Mouse (Mus musculus): ENCODE results near the gene Guca2a.
"Not testable (repeated sequence)": the region's sequence is repeated elsewhere in the genome, so short reads cannot be mapped to it uniquely, and the experiment has no call there.

Guca2a gene

DNA sequence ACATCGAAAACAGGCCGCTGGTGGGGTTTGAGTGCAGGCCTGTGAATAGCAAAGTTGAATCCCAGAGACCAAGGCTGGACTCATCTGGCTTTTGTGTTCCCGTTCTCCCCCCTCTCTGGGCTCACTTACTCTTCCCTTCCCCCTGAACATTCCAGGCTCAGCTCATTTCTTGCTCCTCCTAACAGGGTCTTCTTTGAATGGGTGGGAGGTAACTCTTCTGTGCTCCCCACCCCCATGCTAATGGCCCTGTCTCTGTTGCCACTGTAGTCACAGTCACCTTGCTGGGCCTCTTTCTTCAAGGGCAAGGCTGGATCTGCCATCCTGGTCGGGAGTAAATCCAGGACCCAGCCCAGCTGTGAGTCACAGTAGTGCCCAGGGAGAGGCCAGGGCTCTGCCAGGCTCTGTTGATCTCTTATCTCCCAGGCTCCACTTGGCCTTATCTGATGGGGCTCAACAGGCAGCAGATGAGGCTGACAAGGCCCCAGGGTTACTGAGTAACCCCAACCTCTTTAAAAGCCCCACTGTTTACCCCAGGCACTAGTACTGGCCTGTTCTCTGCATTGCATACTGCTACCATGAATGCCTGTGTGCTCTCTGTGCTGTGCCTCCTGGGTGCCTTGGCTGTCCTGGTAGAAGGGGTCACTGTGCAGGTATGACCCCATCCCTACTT is at the start of gene Guca2a:
Gene Guca2a (plus strand): TSS at position 529 of the 670 bp plus-strand sequence.
- peak; percentile 17 for DNase-seq (ENCODE audit: low read depth)

DNA sequence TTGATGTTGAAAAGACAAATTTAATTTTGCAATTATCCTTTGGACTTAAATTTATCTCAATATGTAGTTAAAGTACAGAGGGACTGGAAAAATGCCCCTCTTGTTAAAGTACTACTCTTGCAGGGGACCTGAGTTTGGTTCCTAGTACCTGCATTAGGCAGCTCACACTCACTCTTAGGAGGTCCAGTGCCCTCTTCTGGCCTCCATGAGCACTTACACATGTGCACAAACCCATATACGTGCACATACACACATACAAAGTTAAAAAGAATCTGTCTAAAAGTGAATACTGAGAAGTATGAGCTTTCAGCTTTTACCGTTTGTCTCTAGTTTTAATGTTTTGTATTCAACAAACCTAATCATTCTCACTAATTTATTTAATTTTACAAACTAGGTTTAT is 49.5 kb upstream of the Guca2a start:
- peak; percentile 17 for DNase-seq (ENCODE audit: low read depth)

DNA sequence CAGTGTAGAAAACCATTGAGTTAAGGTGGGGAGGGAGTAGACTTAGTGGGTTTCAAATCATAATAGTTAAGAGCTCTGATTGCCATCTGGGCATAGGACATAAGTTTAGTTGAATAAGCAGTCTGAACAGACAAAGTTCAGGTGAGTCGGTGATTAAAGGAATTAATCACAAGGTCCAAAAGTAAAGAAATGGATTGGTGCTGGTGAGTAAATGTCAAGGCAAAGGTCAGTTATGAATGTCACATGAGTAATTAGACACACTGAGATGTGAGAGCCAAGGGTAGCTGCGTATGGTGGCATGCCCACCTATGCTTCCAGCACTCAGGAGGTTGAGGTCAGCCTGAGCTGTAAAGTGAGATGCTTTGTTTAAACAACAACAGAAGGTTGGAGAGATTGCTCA is 48.1 kb upstream of the Guca2a start:
- no peak for DNase-seq (ENCODE audit: low read depth)

DNA sequence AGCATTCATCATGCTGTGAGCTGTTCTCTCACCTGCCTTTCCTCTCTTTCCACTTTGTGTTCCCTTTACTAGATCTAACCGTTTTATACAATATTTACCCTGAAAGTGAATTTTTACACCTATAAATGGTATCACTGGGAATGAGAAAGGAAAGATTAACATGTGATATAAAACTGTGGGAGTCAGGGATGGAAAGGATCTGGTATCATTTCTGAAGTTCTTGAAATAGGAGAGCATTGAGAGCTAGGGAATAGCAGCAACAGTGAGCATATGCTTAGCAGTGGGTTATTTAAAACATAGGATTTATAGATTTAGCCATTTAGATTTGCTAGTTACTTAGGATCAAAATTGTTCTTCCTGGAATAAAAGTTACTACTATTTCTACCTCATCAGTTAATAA is 47.5 kb upstream of the Guca2a start:
- DNase-seq (ENCODE audit: low read depth): no peak

DNA sequence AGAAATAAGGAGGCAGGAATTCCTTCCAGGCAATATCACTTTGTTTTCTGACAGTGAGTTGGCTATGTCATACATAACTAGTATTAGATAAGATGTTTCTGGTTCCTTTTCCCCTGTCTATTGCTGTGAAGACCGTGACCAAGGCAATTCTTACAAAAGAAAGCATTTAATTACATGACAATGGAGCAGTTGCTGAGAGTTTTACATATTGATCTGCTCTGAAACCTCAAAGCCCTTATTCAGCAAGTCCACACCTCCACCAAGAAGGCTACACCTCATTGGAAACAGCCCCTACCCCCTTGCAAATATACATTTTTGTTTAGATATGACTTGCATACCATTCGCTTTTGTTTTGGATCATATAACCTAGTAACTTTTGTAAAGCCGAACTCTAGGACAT is 45.0 kb upstream of the Guca2a start:
- no peak for DNase-seq (ENCODE audit: low read depth)

DNA sequence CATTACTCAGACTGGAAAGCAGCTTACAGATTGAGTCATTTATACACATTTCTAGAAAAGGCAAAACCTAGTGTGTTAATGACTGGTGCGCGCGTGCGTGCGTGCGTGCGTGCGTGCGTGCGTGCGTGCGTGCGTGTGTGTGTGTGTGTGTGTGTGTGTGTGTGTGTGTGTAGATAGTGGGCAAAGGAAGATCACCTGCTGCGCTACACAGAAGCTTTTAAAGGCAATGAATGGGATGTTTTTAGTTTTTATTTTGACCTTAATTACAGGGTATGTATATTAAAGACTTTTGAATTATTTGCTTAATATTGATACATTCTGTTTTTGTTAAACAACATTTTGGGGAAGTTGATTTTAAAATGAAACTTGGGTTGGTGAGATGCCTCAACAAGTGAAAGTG is 43.2 kb upstream of the Guca2a start:
- DNase-seq (ENCODE audit: low read depth): no peak

DNA sequence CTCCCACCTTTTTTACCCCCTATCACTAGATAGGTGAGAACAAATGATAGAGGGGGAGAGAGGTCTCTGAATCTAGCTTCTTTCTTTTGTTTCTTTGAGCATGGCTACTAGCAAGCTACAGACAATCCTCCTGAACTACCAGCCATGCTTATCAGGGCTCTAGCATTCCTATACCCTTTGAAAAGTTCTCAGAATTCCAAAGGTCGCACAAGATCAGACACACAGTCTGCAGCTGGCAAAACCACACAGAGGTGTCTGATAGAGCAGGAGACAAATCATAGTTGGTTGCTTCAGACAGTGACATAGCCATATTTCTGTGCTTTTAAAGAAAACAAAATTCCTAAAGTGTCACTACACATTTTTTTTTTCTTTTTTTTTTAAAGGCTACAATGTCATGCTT is 37.9 kb upstream of the Guca2a start:
- no peak for DNase-seq (ENCODE audit: low read depth)

DNA sequence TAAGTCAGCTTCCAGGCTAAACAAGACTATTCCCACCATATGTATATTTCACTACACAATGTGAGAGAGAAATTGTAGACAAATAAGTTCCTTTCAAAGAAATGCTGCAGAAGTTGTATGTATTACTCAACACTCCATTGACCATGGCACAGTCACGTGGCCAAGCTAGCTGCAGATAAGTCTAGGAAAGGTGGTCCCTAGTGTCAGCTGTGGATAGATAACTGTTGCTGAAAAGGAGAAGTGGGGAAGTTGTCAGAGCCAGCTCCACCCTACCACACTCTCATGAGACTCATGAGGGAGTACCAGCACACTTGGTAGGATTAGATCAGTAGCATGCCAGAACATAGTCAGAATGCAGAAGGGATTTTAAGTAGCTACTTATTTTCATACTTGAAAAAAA is 28.0 kb upstream of the Guca2a start:
- peak; percentile 90 for DNase-seq (ENCODE audit: low read depth)

DNA sequence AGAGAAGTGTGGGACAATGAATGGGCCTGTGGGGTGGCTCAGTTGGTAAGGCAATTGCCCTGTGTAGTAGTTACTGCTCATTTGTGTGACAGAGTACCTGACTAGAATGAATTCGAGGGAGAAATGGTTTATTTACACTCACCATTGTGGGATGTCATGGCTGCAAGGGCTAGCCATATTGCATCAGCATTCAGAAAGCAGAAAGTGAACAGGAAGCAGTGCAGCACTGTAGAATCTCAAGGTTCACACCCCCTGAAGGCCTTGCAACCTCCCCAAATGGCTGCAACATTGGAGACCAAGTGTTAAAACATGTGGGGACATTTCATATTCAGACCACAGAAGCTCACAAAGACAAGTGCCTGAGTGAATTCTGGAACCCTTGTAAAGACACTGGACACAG is 23.4 kb upstream of the Guca2a start:
- DNase-seq (ENCODE audit: low read depth): peak; percentile 63

DNA sequence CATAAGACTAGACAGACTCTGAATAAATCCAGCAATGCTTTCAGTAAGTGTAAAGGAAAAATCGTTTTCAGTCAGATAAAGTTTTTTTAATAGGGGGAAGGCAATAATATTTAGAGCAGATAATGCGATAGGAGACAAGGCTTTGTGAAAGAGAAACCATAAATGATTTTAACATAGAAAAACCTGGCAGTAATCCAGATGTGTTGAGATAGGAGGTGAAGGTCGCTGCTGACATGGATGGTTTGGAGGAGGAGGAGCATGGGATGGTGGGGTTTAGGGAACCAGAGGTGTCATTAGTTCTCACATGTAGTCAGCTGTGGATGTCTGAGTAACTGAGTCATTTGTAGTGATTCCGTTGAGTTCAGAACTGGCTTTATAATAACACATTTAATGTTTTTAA is 22.8 kb upstream of the Guca2a start:
- DNase-seq (ENCODE audit: low read depth): peak; percentile 26

DNA sequence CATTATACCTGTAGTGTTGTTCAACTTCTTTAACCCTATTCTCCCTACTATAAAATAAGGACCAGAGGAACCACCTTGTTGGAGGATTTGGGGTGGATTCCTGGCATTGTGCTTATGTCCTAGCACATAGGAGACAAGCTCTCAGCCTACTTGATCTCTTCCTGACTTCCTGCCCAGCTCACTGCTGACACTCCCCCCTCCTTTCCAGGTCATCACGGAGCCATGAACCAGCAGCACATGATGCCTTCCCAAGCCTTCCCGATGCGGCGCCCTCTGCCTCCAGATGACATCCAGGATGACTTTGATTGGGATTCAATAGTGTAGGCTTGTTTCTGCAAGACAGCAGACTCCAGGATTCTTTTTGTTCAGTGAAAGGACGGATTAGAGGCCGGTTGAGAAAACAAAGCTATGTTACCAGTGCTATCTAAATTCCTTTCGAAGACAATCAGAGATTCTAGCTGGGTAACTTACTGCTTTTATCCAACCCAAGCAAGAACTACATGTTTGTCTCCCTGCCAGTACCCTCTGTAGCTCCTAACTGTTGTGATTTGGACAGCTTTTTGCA is 11.3 kb upstream of the Guca2a start:
- no peak for DNase-seq (ENCODE audit: low read depth)

DNA sequence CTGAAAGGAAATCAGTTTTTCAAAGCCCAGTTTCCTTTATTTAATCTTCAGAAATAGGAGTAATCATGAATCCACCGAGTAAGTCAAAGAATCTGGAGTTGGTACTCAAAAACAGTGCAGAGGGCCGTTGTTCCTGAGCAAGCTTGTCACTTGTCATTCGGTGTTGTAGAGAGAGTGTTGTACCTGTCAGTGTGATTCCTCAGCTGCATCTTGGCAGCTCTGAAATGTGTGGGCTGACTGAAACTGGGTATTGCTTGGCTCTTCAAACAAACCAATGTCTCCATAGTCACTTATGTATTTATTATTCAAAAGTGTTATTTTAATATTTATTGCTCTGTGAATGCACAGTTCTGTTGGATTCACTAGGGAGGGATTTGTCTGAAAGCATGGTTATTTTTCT is 10.6 kb upstream of the Guca2a start:
- DNase-seq (ENCODE audit: low read depth): no peak

DNA sequence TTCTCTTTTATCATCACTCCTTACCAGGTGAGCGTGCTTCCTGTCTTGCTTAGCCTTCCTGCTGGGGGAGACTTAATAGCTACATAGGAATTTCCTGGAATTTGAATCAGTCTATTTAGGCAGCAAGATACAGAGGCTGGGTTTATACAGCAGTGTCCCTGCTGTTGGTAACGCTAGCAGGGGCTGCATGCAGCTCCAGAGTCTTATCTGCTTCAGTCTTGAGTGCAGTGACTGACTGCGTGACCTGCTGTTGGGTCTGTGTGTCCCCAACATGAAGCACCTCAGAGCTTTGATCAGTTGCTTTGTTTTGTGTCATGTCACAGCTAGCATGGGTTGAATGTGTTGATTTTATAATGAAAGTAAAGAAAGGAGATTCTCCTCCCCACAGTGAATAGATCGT is 10.2 kb upstream of the Guca2a start:
- no peak for DNase-seq (ENCODE audit: low read depth)

DNA sequence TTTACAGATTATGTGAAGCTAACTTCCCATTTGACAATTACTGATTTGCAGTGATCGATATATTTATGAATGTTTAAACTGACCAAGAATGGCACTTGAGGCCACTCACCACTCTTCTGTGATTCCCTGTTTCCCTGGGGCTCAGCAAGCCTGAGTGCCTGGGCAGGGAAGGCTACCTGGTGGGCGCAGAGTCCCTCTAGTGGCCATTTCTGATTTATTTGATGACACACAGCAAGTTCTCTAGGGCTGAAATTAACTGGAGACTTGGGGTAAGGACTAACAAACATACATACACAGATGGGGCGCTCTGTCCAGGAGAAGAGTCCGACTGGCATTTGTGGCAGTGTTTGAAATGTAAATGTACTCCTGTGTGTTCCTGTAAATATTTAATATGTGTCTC is 9.1 kb upstream of the Guca2a start:
- DNase-seq (ENCODE audit: low read depth): not testable (repeated sequence)

DNA sequence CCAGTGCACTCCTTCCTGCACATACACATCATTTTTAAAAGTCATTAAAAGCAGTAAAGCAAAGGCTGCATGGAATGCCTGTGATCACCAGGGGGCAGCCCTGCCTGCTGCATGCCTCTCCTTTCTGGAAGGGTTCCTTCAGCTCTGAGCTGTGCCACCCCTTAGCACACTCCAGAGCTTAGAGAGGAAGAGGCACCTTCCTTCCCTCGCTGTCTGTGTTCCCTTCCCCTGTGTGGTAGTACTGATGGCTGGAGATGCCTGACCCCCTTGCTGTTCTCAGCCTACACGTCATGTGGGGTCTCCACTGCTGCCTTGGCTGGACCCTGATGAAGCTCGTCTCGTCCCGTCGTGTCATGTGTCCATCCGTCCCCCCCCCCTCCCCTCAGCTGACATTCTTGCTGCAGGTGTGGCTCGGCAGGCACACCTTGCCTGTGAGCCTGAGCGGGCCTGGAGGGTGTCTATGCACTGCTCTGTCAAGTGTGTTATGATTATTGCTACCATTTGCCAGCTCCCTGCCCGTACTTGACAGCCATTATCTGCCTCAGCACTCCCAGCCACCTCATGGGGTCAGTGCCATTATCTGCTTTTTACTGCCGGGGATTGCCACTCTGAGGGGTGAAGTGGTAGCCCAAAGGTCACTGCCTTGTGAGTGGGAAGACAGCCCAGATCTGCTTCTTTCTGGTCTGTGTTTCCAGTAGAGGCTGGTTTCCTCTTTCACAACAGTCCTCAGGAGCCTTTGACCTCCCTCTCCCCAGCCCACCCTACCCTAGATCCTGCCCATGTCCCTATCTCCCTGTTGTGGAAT is 6.2 kb upstream of the Guca2a start:
- DNase-seq (ENCODE audit: low read depth): peak; percentile 46

DNA sequence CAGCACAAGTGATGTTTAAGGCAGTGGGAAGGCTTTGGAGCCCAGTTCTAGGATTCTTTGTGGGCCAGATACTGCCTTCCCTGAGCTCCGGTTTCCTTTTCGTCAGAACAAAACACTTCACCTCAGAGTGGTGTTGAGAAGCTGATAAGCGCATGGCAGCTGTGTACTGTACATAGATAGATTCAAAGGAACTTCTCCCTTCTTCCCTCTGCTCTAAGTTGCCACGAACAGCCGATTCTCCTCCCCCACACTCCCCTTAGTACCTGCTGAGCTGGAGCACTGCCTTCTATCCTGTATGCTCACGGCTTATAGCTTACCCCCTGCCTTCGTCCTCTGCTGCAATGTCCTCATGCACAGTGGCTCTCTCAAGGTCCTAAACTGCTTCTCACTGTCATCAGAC is 4.8 kb upstream of the Guca2a start:
- DNase-seq (ENCODE audit: low read depth): no peak

DNA sequence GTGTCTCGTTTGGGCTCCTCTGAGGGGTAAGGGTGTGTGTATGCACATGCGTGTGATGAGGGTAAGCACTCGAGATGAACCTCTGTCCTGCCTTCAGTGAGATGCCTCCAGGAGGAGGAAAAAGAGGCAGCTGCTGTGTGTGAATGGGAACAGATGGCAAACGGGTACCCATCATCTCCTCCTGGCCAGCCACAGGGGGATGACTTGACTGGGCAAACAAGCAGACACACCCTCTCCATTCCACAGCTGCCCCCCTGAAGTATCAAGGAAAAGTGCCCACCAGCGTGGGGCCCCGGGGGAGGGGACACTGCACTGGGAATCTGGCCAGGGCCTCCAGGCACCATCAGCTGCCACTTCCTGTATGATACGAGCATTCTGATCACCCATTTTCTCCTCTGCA is 4.2 kb upstream of the Guca2a start:
- no peak for DNase-seq (ENCODE audit: low read depth)

DNA sequence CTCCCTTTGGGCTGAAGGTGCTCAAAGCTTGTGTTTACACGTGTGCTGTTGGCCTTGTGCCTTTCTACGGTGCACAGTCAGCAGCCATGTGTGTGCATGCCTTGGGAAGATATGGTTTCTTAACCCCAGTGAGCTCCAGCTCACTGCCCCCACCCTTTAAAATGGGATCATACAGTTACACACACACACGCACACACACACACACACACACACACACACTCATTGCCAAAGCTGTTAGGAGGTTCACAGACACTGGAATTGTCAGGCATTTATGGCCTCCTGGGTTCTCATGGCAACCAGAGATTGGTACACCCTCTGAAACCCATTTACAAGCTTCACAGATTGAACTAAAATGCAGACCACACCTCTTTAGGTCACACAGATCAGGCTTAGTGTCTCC is 3.6 kb upstream of the Guca2a start:
- no peak for DNase-seq (ENCODE audit: low read depth)

DNA sequence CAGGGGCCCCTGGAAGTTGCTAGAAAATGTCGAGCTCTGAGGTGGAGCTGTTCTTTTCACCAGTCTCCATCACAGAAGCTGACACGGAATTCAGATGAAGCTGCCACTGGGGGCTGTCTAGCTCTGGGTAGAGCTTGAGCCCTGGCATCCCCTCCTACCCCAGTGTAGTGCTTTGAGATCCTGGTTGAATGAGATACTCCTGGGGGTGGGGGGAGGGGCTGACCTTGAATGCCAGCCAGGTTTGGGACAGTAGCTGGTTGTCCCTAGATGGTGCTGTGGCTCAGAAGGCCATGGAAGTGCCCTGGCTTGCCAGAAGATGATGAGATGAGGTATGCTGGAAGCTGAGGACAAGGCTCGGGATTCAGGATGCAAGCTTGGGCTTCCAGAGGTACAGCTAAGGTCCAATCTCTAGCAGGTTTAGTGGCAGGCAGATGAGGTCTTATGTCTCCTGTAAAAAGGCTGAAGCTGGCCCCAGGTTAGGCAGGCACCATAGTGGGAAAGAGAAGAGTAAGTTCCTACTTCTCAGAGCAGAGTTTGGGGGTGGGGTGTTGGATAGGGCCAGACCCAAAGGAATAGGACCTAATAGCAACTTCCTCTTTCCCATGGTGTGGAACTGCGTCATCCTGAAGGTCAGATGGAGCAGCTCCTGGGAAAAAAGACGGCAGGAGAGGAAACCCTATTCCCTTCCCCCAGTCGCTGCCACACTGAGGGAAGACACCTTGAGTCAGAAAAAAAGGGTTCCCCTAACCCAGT is 2.4 kb upstream of the Guca2a start:
- DNase-seq (ENCODE audit: low read depth): no peak

DNA sequence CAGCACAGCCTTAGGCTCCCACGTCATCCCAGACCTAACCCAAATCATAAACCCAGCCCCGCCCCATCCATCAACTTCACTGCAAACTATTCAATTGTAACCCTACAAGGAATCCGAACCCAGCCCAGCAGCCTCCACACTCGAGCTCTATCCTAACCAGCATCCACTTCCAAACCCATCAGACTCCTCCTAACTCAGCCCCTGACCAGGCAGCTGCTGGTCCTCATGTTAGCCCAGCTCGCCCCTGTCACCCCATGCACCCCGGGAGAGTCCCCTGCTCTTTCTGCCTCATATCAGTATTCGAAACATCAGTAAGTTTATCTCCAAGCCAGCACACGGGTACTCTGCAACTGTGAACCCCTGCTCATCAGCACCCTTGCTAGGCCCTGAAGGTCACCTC is 1.8 kb upstream of the Guca2a start:
- DNase-seq (ENCODE audit: low read depth): no peak

DNA sequence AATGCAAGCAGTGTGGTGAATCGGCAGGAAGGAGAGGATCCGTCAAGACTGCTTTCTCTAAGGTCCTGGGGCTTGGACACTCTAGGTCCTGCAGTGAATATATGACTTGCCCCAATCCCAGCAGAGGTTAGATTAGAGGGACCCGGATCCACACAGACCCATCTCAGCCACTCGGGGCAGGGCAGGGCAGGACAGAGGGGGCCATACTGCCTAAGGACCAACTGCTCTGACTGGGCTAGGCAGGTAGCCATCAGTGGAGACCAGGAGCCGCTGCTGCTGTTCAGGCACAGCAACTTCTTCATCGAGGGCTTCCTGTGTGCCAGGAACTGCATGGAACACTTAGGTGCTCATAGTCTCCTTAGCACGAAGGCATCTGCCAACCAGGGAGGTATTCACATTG is 773 bp upstream of the Guca2a start:
- no peak for DNase-seq (ENCODE audit: low read depth)

DNA sequence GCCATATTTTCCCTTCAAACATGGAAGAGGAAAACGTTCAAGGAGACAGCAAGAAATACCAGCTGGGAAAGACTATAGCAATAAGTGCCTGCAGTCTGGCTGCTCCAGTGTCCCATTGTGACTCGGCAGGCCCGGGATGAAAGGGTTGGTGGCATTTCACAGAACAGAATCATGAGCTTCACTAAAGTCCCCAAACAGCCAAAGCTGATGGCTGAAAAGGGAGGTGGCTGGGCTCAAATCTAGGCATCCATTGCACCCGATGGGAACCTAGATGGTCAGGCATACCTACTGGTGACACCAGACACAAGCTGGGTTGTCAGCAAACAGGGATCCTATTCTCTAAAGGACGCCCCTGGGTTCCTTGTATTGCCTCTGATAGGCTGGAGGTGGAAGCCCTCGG is 442 bp downstream of the Guca2a start:
- no peak for DNase-seq (ENCODE audit: low read depth)

DNA sequence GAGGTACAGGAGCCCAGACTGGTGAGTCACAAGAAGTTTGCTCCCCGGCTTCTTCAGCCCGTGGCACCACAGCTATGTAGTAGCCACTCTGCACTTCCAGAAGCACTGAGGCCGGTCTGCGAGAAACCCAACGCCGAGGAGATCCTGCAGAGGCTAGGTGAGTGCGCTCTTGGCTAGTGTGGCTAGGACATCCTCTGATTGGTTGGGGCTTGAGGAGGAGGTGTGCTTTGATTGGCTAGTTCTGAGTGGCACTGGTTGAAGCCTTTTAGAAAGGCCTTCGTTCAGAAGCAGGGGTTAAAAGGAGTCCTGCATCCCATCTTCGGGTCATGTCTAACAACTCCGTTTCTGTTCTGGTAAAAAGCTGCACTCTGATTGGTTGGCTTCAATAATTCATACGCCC is 1.2 kb downstream of the Guca2a start:
- no peak for DNase-seq (ENCODE audit: low read depth)
